Mouse (Mus musculus) embryonic fibroblast, embryonic 13.5 days (primary cell): Measurements from ENCODE around the gene Marc2.

Source experiments
- CTCF ChIP-seq: IDR thresholded peaks from 2 replicates; pipeline ENCODE4 v1.5.1; 2011; ENCODE audit warnings: mild to moderate bottlenecking, control low read depth, low read length, moderate library complexity, borderline replicate concordance; ENCODE audit not compliant: insufficient read depth
- POLR2A ChIP-seq: IDR thresholded peaks from 2 replicates; pipeline ENCODE4 v1.6.1; 2011; ENCODE audit warnings: low read depth, mild to moderate bottlenecking, control low read depth, low read length, moderate library complexity

DNA sequence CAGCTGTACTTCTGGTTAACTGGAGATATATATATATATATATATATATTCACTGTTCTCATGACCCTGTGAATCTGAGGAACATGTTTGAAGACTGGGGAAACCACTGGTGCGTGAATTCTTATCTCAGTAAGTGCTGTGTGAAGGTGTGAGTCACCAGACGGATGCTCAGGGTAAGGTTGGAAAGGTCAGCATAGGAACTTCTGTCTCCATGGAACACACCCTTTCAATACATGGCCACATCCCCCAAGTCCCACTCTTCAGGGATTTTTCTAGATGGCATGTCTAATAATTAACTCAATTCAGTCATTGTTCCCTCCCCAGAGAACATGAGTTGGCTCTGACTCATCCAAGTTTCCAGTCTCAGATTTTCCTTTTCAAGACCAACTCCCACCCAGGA lies 15.3 kb upstream of the Marc2 start:
- TF ChIP-seq CTCF (no peak), POLR2A (no peak)
